In genomic region chr4:33640576-33641255, GRCm38 (mm10) we compare ENCODE assay signal across 10 mouse cellular contexts.
DNase-seq lines count a peak whose midpoint lies in the region; ATAC-seq lines count a peak whose summit lies in the region.
"Had no signal": no experiment of that assay in that cellular context is flagged by ENCODE, and none has a peak within 500 bp of the region (broad histone marks: within the 10 kb centered on the region; RNA-seq: fewer than 3 reads in every experiment).

No protein-coding gene starts in this region.

- DNase-seq in neural tube, embryonic 10.5 days (ENCODE audit: extremely low spot score, low spot score): no peak
- DNase-seq in cerebellum, adult 18-20 months: peak; percentile 74 to 83
- DNase-seq in hindbrain, embryonic 10.5 days (ENCODE audit: low spot score): no peak
- DNase-seq in skeletal muscle tissue, adult 2 months (ENCODE audit: low read depth, low spot score): peak; percentile 72
- DNase-seq in heart, postnatal 14 days: no peak
- DNase-seq: liver, postnatal 0 days; thymus, postnatal 25 days had no signal

- no peak overlapping the region for H3K9ac ChIP-seq in neural tube, embryonic 13.5 days
- no peak overlapping the region for H3K9ac ChIP-seq in intestine, embryonic 15.5 days
- H3K9ac ChIP-seq: embryonic facial prominence, embryonic 15.5 days; liver, postnatal 0 days had no signal

- H3K9me3 ChIP-seq in neural tube, embryonic 13.5 days: no peaks in the 10 kb centered on the region
- no peaks in the 10 kb centered on the region for H3K9me3 ChIP-seq in hindbrain, embryonic 10.5 days
- no peaks in the 10 kb centered on the region for H3K9me3 ChIP-seq in intestine, embryonic 15.5 days
- H3K9me3 ChIP-seq: embryonic facial prominence, embryonic 15.5 days had no signal

- no peaks in the 10 kb centered on the region for H3K27me3 ChIP-seq in neural tube, embryonic 13.5 days
- no peaks in the 10 kb centered on the region for H3K27me3 ChIP-seq in hindbrain, embryonic 10.5 days (ENCODE audit: insufficient read depth, poor library complexity, severe bottlenecking)
- H3K27me3 ChIP-seq in intestine, embryonic 15.5 days (replicated peaks): no peaks in the 10 kb centered on the region
- H3K27me3 ChIP-seq: embryonic facial prominence, embryonic 15.5 days had no signal

- H3K4me3 ChIP-seq in neural tube, embryonic 13.5 days: no peak overlapping the region
- H3K4me3 ChIP-seq in hindbrain, embryonic 10.5 days: no peak overlapping the region
- H3K4me3 ChIP-seq in intestine, embryonic 15.5 days (replicated peaks): no peak overlapping the region
- H3K4me3 ChIP-seq: embryonic facial prominence, embryonic 15.5 days had no signal

- intact Hi-C loops in heart, postnatal 14 days (cut with DNase I): no loop called here

- 72% methylated on average over 11 of the region's 11 CpGs for WGBS in neural tube, embryonic 13.5 days
- WGBS in hindbrain, embryonic 10.5 days: 62% methylated on average over 11 of the region's 11 CpGs
- WGBS in intestine, embryonic 15.5 days: 79% methylated on average over 11 of the region's 11 CpGs

- H3K36me3 ChIP-seq in neural tube, embryonic 13.5 days: no peaks in the 10 kb centered on the region
- H3K36me3 ChIP-seq in hindbrain, embryonic 10.5 days: no peaks in the 10 kb centered on the region
- H3K36me3 ChIP-seq in intestine, embryonic 15.5 days: no peaks in the 10 kb centered on the region
- H3K36me3 ChIP-seq: embryonic facial prominence, embryonic 15.5 days had no signal

- peak; percentile 67 for ATAC-seq in neural tube, embryonic 13.5 days (ENCODE audit: low read depth)
- ATAC-seq in intestine, embryonic 15.5 days: no peak
- ATAC-seq: liver, postnatal 0 days had no signal

- no peak overlapping the region for H3K4me2 ChIP-seq in neural tube, embryonic 13.5 days
- H3K4me2 ChIP-seq in intestine, embryonic 15.5 days (replicated peaks): no peak overlapping the region
- H3K4me2 ChIP-seq: embryonic facial prominence, embryonic 15.5 days had no signal

- H3K4me1 ChIP-seq in neural tube, embryonic 13.5 days (replicated peaks): no peaks in the 10 kb centered on the region; the same call in 1 of the 2 replicates
- peaks cover 30% of the 10 kb centered on the region for H3K4me1 ChIP-seq in hindbrain, embryonic 10.5 days (replicated peaks)
- no peaks in the 10 kb centered on the region for H3K4me1 ChIP-seq in intestine, embryonic 15.5 days (replicated peaks)
- H3K4me1 ChIP-seq: embryonic facial prominence, embryonic 15.5 days had no signal

- no peak overlapping the region for H3K27ac ChIP-seq in neural tube, embryonic 13.5 days (replicated peaks)
- H3K27ac ChIP-seq in hindbrain, embryonic 10.5 days: peak overlapping the region; percentile 40; the same call in 1 of the 2 replicates
- H3K27ac ChIP-seq in intestine, embryonic 15.5 days: no peak overlapping the region
- H3K27ac ChIP-seq: embryonic facial prominence, embryonic 15.5 days had no signal

Comparison
In these comparisons a context has a peak if more than half of its experiments do, and no peak if none do; other contexts are left out.
1. DNase-seq: peak in cerebellum, adult 18-20 months (2 of 2) and skeletal muscle tissue, adult 2 months (single experiment); none in neural tube, embryonic 10.5 days (single experiment), hindbrain, embryonic 10.5 days (single experiment) and heart, postnatal 14 days (0 of 2).